Mouse (Mus musculus) urinary bladder, postnatal 10 days (tissue): ENCODE measurements around the gene AW822073.
"Not testable (repeated sequence)": the region's sequence is repeated elsewhere in the genome, so short reads cannot be mapped to it uniquely, and the experiment has no call there.

Source experiments
- DNase-seq: peaks from one replicate; pipeline ENCODE4 v3.0.0; 2022; ENCODE audit warnings: low spot score

AW822073 gene

GRCm38 (mm10) chr10:58221571-58221970, 3.2 kb downstream of the AW822073 start:
- DNase-seq: not testable (repeated sequence)

DNA sequence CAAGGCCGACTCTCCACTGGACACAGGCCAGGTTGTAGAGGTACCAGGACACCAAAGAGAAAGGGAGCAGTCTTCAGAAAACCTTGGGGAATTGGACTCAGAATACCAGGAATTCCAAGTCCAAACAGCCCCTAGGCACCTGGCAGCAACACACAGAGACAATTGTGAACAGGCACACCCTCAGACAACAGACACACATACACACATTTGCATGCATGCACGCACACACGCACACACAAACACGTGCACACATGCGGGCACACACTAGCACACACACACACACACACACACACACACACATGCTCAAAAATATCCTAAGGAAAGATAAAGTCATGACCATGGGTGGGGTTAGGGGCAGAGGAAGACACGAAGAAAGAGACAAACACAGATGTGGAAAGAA, 4.0 kb downstream of the AW822073 start:
- DNase-seq: no peak

GRCm38 (mm10) chr10:58217366-58217765, 7.4 kb downstream of the AW822073 start:
- DNase-seq: no peak

DNA sequence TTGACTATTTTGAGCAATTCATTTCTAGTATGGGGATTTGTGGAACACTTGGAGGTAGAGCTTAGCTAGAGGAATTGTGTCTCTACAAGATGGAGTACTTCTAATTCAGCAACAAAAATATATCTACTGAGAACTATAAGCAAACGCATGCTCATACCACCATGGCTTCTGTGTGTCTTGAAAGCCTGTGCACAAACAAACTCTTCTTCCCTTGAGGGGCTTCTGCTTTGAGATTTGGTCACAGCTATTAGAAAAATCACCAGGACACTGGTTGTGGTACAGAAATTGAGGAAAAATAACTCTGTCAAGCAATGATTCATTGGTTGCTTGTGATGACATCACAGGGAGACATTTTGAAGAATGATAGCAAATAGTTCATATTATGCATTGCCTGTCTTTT, 9.4 kb downstream of the AW822073 start:
- DNase-seq: no peak

DNA sequence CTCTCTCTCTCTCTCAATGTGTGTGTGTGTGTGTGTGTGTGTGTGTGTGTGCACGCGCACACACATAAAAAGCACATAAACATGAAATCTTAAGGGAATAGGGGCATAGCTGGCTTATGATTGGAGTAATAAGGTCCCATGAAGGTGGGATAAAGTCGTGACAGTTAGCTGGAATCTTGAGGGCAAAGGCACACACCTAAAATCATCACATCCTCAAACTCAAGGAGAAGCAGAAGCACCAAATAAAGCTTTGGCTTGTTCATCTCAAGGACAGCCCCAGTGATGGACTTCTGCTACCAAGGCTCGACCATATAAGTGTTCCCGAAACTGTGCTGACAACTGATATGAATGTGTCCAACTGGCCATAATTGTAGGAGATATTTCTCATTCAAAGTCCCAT, 9.8 kb downstream of the AW822073 start:
- DNase-seq: no peak

DNA sequence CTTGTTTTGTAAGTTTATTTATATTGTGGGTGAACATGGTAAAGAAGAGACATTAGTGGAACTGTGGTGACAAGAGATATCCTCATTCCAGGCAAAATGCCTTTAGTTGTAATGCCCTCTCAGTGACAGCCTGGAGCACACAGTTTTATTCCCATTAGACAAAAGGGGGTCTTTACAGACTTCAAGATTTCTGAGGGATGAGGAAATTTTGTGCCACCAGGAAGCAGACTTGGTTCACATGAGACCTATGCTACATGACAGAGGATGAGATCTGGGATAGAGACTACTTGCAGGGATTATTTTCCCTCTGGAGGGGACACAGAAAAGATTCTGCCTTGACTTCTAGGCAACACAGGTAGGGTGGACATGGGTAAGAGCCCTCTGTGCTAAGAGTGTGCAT, 10.2 kb downstream of the AW822073 start:
- DNase-seq: no peak

GRCm38 (mm10) chr10:58212230-58212629, 12.5 kb downstream of the AW822073 start:
- DNase-seq: no peak

GRCm38 (mm10) chr10:58211213-58211612, 13.5 kb downstream of the AW822073 start:
- DNase-seq: no peak

- no peak for DNase-seq
These were observed 14.2 kb downstream of the AW822073 start for GRCm38 (mm10) chr10:58210514-58210913.

GRCm38 (mm10) chr10:58209710-58210467, 14.8 kb downstream of the AW822073 start:
- DNase-seq: no peak

- DNase-seq: no peak
These were observed 17.9 kb downstream of the AW822073 start for GRCm38 (mm10) chr10:58206639-58207404.

DNA sequence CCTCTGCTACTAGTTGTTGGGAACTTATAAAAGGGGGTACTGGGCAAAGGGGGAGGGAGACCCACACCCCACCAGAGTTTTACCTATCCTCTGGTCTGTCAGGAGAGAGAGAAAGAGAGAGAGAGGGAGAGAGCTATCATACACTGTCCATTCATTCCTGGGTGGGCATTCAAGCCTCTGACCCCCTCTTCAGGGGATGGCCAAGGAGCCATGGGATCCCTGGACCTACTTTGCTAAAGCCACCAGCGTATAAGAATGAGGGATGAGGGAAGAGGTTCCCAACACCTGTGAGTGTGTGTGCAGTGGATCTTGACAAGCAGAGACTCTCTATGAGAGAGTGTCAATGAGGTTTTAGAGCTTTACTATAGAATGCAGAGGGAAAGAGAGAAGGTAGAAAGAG, 18.7 kb downstream of the AW822073 start:
- no peak for DNase-seq
